Mouse (Mus musculus): ENCODE measurements around the gene Ccr10.
"Not testable (repeated sequence)": the region's sequence is repeated elsewhere in the genome, so short reads cannot be mapped to it uniquely, and the experiment has no call there.

Gene Ccr10

DNA sequence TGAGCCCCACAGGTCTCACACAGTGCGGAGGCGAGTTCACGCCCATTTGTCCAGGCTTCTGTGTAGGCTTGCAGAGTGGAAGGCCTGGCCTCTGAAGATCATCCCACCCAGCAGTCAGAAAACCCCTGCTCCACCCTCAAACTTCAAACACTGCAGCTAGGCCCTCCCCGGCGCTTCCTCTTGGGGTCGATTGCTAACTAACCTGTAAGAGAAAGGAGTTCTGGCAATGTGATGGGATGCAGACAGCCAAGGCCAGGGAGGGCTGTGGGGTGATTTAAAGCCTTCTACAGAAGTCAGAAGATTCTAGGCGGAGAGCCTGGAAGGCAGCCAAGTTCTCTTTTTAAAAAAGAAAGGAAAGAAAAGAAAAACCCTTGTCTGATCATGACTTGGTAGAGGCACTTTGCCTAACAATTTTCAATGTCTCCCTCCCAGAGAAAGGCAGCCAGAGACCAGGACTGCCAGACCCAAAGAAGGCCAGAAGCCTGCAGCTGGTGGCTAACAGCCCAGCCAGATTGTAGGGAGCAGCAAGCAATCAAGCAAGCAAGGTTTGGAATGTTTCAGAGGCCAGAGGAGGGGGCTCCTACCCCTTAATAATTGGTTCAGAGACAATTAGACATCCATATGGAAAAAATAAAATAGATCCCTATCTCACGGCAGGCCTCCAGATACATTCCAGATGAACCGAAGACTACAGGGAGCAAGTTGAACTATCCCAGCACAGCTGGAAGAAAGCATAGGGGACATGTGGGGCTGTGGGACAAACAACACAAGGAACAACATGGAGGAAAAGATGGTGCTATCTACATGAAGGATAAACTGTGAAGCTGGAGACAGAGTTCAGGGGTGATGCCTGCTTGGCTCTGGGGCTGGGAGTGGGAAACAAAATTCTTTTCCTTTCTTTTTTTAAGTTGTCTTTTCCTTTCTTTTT lies 25.8 kb downstream of the Ccr10 start:
- DNase-seq, result no peak

DNA sequence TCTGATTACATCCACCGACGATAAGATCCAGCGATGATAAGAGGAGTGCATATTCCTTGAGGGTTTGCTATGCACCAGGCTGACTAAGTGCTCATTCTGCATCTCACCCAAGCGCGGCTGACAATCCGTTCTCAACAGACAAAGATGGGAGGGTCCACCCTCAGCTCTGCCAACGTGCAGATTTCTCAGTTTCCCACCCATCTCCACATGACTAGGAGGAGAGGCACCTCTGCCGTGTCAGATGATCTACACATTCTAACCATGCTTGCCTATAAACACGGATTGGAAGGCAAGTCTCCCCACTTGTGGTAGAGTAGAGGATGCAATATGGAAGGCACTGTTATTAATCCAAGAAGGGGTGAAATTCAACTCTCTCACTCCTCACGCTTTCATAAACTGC lies 26.5 kb downstream of the Ccr10 start:
- no peak for DNase-seq

DNA sequence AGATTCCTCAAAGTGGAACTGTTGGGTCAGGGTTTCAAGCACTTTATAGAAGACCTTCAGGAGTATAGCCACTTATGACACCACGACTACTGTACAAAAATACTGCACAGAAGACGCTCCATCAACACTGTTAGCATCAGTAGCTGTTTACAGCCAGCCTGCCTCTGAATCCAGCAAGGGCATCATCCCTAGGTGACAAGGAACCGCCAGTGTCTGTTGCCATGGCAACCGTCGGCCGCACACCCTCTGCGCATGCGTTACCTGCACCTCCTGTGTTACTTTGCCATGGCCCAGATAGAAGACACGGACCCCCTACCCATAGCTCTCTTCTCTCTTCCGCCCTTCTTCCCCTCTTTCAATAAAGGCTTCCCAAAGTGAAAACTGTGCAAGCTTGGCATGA lies 28.9 kb downstream of the Ccr10 start:
- no peak for DNase-seq

DNA sequence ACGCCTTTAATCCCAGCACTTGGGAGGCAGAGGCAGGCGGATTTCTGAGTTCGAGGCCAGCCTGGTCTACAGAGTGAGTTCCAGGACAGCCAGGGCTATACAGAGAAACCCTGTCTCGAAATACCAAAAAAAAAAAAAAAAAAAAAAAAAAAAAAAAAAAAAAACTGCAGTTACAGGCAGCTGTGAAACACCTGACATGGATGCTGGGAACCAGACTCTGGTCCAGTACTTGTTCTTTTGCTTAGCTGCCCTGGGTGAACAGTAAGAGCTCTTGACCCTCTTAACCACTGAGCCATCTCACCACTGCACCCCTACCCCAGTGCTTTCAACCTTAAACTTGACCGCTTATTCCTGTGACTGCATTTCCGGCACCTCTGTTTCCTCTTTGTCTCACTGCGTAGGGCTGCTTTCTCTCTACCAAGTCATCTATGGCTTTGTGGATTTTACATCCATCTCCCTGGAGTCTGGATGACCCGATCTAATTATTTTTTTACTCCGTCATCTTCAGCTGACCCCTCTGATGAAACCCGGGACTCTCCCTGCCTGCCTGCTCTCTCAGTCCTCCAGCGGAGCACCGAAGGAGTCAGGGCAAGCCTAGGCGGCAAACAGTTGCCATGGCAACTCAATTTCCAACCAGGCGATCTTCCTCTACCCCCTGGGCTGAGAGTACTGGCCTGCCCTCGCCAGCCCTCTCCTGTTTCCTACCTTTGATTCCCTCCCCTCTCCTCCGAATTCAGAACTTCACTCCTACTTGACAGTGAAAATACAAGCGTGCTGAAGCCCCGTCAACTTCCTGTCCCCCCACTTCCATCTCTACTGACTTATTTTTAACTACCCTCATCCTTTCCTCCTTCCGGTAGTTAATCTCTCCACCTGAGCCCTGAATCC lies 31.7 kb downstream of the Ccr10 start:
- DNase-seq, result no peak

DNA sequence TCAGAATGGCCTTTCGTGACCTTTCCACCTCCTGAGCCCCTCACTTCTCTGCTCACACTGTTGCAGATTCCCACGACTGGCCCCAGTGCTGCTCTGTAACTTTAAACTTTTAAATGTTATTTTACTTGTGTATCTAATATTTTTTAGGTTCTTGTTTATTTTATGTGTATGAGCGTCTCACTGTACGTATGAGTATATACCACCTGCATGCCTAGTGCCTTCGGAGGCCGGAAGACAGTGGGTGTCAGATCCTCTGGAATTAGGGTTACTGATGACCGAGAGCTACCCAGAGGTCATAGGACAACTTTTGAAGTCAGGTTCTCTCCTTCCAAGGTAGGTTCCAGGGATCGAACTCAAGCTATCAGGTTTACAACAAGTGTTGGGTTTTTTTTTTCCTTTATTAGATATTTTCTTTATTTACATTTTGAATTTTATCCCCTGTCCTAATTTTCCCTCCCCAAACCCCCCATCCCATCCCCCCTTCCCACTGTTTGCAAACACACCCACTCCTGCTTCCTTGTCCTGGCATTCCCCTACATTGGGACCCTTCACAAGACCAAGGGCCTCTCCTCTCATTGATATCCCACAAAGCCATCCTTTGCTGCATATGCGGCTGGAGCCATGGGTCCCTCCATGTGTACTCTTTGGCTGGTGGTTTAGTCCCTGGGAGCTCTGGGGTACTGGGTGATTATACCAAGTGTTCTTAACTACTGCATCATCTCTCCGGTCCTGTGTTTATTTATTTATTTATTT lies 32.9 kb downstream of the Ccr10 start:
- DNase-seq, result no peak

DNA sequence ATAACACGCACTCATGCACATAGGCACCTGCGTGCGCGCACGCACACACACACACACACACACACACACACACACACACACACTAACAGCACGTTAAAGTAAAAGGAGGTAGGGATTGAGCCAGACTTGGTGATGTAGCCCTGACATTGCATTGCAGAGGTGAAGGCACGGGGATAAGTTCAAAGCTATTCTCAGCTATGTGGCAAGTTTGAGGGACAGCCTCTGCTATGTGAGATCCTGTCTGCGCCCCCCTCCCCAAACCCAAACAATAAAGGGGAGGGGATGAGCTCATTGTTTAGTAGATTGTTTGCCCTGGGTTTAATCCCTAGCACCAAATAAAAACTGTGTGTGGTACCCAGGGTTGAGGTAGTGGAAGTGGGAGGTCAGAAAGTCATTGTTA lies 34.2 kb downstream of the Ccr10 start:
- DNase-seq, result no peak

DNA sequence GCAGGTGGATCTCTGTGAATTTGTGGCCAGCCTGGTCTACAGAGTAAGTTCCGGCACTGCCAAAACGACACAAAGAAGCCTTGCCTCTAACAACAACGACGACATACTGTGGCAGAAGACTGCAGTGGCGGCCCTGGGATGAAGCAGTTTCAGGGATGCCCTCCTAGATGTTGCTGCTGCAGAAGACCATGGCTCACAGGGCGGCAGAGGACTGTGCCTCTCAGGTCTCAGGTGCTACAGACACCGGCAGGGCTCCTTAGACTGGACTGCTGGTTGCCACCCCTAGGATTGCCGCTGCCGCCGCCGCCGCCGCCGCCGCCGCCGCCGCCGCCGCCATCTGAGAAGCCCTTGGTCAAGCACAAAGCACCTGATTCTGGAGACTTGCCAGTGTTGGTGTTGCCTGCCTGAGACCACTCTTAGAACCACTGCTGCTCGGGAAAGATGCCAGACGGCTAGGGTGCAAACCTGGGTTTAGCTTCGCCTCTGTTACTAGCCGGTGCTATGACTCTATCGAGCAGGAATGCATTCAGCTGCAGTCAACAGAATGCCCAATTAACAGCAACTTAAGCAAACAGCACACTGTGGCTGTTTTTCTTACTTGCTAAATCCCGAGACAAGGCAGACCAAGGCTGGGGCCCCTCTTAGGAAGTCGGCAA lies 35.0 kb downstream of the Ccr10 start:
- DNase-seq, result peak; percentile 27

DNA sequence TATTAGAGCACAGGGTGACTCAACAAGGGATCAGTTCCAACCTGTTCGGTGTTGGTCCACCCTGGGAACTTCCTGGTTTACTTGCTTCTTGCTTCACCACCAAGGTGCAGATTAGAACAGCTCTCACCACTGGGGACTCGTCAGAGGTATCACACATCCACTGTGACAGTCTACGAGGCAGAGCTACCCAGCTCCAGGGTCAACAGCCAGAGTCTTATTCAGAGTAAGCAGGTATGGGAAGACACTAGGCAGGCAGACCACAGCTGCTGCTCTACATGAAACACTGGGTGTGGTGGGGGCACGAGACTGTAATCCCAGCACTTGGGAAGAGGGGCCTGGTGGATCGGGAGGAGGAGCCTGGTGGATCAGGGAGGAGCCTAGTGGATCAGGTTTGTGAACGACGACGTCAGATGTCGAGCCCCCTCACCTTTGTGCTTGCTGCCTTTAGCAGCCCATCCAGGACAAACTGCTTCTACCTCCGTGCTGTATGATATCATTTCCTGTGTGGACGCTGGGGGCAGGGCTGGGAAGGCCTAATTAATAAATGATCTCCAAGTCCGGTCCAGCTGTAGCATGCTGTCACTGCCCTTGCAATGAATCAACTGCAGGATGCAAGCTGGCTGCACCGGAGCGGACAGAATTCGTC lies 36.6 kb downstream of the Ccr10 start:
- no peak for DNase-seq

DNA sequence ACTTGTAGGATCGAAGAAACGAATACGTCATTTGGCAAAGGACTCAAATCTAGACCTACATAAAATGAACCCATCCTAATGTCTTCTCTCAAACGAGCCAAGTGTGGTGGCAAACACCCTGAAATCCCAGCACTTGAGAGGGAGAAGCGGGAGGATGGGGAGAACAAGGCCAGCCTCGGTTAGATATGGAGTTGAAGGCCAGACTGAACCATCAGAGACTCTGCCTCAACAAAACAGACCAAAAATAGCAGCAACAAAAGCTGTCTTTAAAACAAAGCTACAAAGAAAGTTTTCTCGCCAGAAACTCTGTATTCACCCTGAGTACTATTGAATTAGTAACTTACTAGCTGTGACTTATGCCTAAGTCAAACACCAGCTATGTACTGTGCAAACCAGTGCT lies 38.2 kb downstream of the Ccr10 start:
- DNase-seq, result no peak

DNA sequence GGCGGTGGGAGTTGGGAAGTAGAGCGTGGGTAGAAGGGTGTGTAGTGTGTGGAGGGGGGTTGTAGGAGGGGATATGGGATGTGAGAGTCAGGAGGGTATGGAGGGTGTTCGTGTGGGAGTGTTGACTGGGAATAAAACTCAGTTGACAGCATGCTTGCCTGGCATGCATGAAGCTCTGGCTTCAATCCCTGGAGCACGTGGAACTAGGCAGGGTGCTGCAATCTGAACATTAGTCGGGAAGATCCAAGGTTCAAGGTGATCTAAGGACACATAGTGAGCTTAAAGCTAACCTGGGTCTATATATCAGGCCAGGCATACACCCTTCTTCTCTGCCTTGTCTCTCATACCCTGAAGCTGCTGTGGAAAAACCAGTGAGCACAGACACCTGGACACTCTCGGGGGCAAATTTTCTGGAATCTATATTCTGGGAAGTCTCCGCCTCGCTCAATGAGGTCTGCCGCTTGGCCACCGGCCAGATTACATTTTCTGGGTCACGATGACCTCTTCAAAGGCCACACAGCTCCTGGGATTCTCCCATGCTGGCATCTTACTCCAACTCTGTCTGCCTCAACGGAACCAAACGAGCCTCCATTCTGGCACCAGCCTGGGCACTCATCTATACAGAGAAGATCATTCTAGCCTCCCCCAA lies 40.9 kb downstream of the Ccr10 start:
- DNase-seq, result no peak

DNA sequence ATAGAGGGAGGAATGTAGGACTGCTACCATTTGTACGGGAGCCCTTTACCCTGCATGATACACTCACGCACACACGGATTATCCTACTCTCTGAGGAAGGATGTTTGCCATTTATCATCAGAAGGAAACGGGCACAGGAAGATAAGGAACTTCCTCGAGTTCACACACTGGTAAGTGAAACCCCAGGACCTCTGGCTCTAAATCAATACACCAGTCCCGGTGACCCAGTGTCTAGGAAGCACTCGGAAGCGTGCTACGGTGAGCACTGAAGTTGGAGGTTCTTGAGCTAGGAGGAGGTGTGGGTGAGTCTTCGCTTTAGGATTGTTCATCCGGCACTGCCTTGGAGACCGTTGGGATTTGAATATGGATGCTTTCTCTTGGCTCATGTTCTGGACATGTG lies 42.2 kb downstream of the Ccr10 start:
- DNase-seq, result no peak

DNA sequence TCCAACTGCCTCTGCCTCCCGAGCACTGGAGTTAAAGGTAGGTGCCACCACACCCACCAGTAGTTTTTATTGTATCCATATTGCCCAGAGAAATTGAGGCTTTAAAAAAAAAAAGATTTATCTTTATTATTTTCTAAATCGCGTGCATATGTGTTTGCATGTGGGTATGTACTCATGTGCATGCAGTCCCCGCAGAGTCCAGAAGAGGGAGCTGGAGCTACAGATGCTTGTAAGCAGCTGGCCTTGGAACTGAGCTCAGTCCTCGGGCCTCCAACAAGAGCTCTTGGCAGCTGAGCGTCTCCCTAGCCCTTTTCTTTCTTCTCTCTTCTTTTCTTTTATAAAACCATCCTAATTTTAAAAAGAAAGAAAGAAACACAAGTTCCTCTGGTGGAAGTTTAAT lies 43.5 kb downstream of the Ccr10 start:
- peak; percentile 47 for DNase-seq

DNA sequence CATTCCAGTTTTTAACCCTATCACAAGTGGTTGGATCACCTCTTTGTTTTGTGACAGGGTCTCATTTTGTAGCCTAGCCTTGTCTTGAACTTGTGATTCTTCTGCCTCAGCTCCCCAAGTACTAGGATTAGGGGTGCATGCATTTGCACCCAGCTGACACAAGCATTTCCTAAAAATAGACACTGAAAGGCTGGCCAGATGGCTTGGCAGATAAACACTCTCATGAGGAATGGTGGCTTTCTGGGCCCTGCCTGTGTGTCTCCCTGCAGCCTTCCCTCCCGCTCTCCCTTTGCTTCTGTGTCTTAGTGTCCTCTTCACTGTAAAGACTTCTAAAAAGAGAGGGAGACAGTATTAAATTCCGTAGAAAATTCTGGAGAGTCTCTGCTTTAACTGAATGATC lies 44.1 kb downstream of the Ccr10 start:
- DNase-seq, result no peak

DNA sequence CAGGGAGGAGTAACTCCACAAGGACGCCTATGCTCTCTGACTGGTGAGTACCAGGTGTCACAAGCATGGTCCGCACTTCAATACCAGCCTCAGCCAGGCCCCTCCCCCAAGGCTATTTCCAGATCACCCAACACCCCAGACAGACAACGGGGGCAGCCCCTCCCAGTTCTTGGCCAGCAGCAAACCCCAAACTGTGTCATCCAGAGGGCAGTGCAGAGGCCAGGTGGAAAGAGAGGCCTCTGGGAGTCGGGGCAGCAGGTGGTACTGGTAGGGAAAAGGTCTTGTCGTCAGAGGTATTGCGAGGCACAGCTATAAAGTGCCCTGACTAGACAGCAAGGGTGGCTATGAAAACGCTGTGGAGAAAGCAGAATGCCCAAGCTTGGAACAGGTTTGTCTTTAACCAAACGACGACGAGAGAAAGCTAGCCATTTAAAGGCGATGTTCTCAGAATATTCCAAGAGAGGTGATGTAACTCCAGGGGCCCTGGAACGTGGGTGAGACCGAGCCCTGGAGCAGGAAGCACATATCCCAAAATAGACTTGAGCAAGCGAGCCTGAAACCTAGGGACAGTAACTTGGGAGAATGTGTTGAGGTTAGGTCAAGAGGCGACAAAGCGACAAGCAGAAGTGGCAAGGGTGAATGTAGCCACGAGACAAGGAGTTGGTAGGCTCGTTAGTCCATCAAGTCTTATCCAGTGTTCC lies 45.0 kb downstream of the Ccr10 start:
- DNase-seq, result no peak

DNA sequence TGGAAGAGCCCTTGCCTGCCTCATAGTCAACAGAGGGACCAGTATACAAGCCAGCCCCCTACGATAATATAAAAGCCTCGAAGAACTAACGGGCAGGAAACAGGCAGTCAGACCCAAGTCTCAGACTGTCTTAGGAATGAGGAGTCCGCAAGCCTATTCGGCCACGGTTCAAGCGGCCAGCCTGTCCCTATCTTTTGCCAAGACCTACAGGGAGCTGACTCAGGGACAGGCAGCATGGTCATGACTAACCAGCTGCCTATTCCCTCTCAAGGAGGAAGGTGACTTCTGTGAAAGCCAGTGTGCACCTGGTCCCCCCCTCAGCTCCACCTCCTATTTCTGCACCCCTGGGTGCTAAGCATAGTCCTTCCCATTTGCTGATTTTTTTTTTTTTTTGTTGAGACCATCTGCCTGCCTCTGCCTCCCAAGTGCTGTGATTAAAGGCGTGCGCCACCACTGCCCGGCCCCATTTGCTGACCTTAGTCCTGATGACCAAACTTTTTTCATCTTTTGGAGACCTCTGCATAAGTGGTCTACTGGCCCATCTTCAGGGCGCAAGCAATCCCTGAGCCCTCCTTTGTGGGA lies 46.2 kb downstream of the Ccr10 start:
- no peak for DNase-seq

DNA sequence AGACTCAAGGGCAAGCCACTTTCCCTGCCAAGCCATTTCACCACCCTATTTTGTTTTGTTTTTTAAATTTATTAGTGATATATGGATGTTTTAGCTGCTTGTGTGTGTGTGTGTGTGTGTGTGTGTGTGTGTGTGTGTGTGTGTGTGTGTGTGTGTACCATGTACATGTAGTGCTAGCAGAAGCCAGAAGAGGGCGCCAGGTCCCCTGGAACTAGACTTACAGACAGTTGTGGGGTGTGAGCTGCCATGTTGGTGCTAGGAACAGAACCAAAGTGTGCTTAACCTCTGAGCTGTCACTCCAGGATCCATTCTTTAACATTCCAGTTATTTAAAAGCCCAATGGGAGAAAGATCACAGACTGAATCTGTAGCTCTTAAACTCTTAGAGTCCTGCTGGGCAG lies 48.2 kb downstream of the Ccr10 start:
- no peak for DNase-seq

DNA sequence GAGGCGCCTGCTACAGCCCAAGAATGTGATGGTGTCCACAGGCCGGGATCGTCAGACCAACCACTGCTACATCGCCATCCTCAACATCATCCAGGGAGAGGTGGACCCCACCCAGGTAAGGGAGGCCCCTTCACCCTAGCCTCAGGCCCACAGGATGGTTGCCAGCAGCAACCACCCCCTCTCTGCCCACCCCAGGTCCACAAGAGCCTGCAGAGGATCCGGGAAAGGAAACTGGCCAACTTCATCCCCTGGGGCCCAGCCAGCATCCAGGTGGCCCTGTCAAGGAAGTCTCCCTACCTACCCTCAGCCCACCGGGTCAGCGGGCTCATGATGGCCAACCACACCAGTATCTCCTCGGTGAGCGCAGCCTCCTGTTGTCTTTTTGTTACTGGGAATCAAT lies 50.2 kb downstream of the Ccr10 start:
- not testable (repeated sequence) for DNase-seq

DNA sequence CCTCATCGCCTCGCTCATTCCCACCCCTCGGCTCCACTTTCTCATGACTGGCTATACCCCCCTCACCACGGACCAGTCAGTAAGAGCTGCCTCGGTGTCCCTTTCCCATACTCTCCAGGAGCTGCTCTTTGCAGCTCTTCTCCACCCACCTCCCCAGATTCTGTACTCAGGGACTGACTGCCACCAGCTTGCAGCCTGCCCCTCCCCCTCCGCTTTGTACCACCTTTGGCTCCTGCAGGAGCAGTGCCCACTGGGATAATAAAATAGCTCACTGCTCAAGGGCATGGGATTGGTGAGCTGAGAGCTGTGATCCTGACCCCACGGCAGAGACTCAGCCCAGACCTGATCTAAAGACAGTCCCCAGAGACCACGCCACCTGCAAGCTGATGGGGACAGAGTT lies 50.7 kb downstream of the Ccr10 start:
- DNase-seq, result not testable (repeated sequence)

All from right cerebral cortex, postnatal 4 days (tissue).